Mouse (Mus musculus) embryonic facial prominence, embryonic 15.5 days (tissue): Measurements from ENCODE around the gene Atp1b2. TPM values are rescaled to one million over a fixed set of nuclear protein-coding genes. Genes with fewer than 3 reads are reported as not detected.
"Not testable (repeated sequence)": the region's sequence is repeated elsewhere in the genome, so short reads cannot be mapped to it uniquely, and the experiment has no call there.

Source experiments
- ATAC-seq: fragments of 200-750 bp; cut with Nextera tagmentation; 2 replicates; pipeline ENCODE4 v1.8.0; 2017; ENCODE audit warnings: low read depth, moderate TSS enrichment; ENCODE audit not compliant: insufficient number of reproducible peaks, low FRiP score, low TSS enrichment
- H3K27ac ChIP-seq: fragments of 300-500 bp; sonication (generic); replicated peaks from 2 replicates; pipeline ENCODE4 v1.5.1; 2015; ENCODE audit warnings: mild to moderate bottlenecking, inconsistent platforms
- H3K27me3 ChIP-seq: fragments of 300-500 bp; sonication (generic); 2 replicates; pipeline ENCODE4 v1.6.1; 2015; ENCODE audit warnings: inconsistent platforms
- H3K36me3 ChIP-seq: fragments of 300-500 bp; sonication (generic); 2 replicates; pipeline ENCODE4 v1.6.1; 2015; ENCODE audit warnings: mild to moderate bottlenecking, inconsistent platforms
- H3K4me1 ChIP-seq: fragments of 300-500 bp; sonication (generic); 2 replicates; pipeline ENCODE4 v1.6.1; 2015; ENCODE audit warnings: inconsistent platforms
- H3K4me2 ChIP-seq: fragments of 300-500 bp; sonication (generic); replicated peaks from 2 replicates; pipeline ENCODE4 v1.6.1; 2015; ENCODE audit warnings: mild to moderate bottlenecking, inconsistent platforms
- H3K4me3 ChIP-seq: fragments of 300-500 bp; sonication (generic); replicated peaks from 2 replicates; pipeline ENCODE4 v1.5.1; 2015; ENCODE audit warnings: mild to moderate bottlenecking, inconsistent platforms
- H3K9ac ChIP-seq: fragments of 300-500 bp; sonication (generic); 2 replicates; pipeline ENCODE4 v1.6.1; 2015; ENCODE audit warnings: inconsistent platforms
- H3K9me3 ChIP-seq: fragments of 300-500 bp; sonication (generic); replicated peaks from 2 replicates; pipeline ENCODE4 v1.6.1; 2016; ENCODE audit warnings: inconsistent platforms
- WGBS: fragments of 180-500 bp; shearing (Covaris S2); methylation state at CpG from one replicate; pipeline ENCODE4 v1.1.7; 2015; 5-methylcytosine and 5-hydroxymethylcytosine counted together
- polyA plus RNA-seq: library from polyadenylated mRNA; unstranded; fragments of >200 nt; fragmentation: Nextera tagmentation; extraction: Ambion mirVana; gene quantifications from 2 replicates; pipeline ENCODE4 v1.2.1, GENCODE M21; 2015

Gene Atp1b2
- polyA plus RNA-seq = 12.4 and 13.4 TPM in 2 replicates

DNA sequence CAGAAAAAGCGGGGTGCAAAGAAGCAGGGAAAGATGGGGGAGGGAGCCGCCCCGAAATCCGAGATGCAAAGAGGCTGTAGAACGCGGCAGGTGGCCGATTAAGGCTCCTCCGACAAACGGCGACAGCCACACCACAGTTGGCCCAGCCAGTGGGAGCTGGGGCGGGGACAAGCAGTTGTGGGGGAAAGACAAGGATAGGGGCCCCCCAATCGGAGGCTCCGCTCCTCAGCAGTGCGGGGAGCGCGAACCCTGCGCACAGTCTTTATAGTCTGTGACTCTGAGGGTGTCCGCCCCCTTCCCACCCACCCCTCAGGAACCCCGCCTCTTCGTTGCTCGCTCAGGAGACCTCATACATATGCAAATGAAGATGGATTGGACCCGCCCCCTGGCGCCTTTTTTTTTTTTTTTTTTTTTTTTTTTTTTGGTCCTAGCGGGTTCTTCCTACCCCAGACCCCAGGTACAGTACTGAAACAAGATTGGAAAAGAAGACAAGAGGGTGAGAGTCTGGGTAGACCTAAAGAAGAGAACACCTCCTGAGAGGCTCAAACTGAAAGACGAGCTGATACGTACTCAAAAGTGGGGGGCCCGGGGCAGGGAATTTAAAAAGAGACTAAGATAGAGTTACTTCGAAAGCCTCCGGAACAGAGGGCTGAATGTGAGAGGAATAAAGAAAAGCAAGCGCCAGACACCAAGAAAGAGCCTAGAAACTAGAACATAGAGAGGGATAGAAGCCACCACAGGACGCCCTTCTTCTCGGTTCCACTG is at the start of gene Atp1b2:
Gene Atp1b2, minus strand, starts transcription at position 217 of the 765 bp plus-strand sequence.
- peak within 1 kb of the TSS; percentile 62 for H3K9ac ChIP-seq
- H3K36me3 ChIP-seq = no peaks in the 10 kb centered on the region
- H3K27me3 ChIP-seq = no peaks in the 10 kb centered on the region
- WGBS = 2% methylated on average over 28 of the region's 32 CpGs
- peak; percentile 88 for ATAC-seq
- H3K4me3 ChIP-seq = peak within 1 kb of the TSS; percentile 63
- H3K9me3 ChIP-seq = no peaks in the 10 kb centered on the region
- peaks cover 25% of the 10 kb centered on the region for H3K4me1 ChIP-seq
- peak within 1 kb of the TSS; percentile 58 for H3K27ac ChIP-seq
- peak within 1 kb of the TSS; percentile 100 for H3K4me2 ChIP-seq

DNA sequence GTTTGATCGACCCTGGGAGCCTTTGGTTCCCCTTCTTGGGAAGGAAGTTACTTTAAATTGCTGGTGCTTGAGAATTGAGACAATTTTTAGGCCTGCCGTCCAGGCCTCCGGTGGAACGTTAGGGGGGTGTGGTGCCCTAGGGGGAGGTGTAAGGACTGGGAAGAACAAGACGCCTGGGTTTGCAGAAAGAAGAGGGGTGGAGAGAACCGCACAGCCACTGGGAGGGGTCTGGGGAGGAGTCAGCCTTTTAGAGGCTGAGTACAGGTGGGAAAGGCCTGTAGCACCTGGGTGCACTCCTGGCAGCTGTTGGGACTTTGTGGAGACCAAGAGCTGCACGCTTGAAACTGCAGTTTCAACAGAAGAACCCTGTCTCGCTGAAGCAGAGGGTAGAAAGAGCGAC is 49.0 kb upstream of the Atp1b2 start:
- peak overlapping the region; percentile 80 for H3K27ac ChIP-seq
- peak overlapping the region; percentile 18; the same call in 1 of the 2 replicates for H3K4me3 ChIP-seq
- H3K9me3 ChIP-seq = no peaks in the 10 kb centered on the region
- peak overlapping the region; percentile 27 for H3K4me2 ChIP-seq
- peaks cover 29% of the 10 kb centered on the region for H3K4me1 ChIP-seq
- H3K36me3 ChIP-seq = peaks cover 63% of the 10 kb centered on the region
- no peak for ATAC-seq
- H3K27me3 ChIP-seq = no peaks in the 10 kb centered on the region
- WGBS = 23% methylated on average over 9 of the region's 9 CpGs
- no peak overlapping the region for H3K9ac ChIP-seq

DNA sequence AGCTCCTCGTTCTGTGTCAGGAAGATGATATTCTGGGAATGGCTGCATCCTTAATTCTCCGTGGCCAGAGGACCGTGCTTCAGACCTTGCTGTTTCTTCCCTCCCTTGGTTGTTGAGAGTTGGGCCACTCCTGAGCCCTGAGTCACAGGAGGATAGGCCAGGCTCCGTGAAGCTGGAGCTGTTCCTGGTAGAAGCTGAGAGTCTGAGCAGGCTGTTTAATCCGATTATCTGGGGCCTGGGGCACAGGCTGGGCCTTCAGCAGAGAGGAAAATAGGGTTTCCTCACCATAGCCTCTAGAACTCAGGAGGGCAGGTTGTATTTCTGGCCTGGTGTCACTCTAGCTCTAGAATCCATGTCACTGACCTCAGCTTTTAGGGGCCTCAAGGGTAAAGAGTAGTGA is 47.7 kb upstream of the Atp1b2 start:
- no peaks in the 10 kb centered on the region for H3K9me3 ChIP-seq
- H3K4me1 ChIP-seq = peaks cover 29% of the 10 kb centered on the region
- H3K27me3 ChIP-seq = no peaks in the 10 kb centered on the region
- no peak overlapping the region for H3K4me3 ChIP-seq
- peaks cover 66% of the 10 kb centered on the region for H3K36me3 ChIP-seq
- no peak overlapping the region for H3K9ac ChIP-seq
- no peak for ATAC-seq
- H3K4me2 ChIP-seq = no peak overlapping the region
- WGBS = 55% methylated on average over 5 of the region's 5 CpGs
- peak overlapping the region; percentile 23 for H3K27ac ChIP-seq

DNA sequence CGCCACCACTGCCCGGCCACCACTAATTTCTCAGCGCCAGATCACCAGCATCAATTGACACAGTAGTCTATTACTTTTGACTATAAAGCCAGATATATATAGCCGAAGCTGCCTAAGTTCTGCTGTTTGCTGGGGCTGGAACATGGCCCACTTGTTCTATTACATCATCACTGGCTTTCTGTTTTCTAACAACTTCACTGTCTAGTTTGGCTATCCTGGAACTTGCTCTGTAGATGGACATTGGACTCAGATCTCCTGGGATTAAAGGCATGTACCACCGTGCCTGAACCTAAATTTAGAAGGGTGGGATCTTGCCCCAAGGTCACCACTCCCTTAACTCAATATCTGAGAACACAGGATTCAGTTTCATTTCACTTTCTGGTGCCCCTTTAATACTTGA is 40.1 kb upstream of the Atp1b2 start:
- 85% methylated on average over 5 of the region's 5 CpGs for WGBS
- Histone ChIP-seq H3K27me3 (no peaks in the 10 kb centered on the region), H3K9me3 (no peaks in the 10 kb centered on the region), H3K4me3 (no peak overlapping the region), H3K36me3 (peaks cover 96% of the 10 kb centered on the region), H3K27ac (no peak overlapping the region), H3K4me2 (no peak overlapping the region), H3K9ac (no peak overlapping the region), H3K4me1 (no peaks in the 10 kb centered on the region)
- ATAC-seq = no peak

DNA sequence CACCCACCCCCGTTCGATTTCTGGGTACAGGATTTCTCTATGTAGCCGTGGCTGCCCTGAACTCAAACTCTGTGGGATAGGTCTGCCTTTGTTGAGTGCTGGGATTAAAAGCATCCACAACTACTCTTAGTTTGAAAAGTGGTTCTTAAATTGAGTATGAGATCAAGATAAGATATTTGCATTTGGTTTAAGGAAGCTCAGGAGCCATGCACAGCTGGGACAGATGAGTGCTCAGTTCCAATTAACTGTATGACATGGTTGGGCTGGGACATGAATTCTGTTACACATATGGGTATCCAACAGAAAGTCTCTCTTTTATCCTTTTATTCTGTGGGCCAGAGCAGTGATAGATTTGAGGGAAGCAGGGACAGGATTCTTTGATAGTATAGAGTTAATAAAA is 29.7 kb upstream of the Atp1b2 start:
- Histone ChIP-seq H3K4me3 (no peak overlapping the region), H3K27me3 (no peaks in the 10 kb centered on the region), H3K4me2 (no peak overlapping the region; the same call in 1 of the 2 replicates), H3K36me3 (peaks cover 16% of the 10 kb centered on the region), H3K4me1 (peaks cover 19% of the 10 kb centered on the region), H3K9me3 (no peaks in the 10 kb centered on the region), H3K27ac (no peak overlapping the region), H3K9ac (no peak overlapping the region)
- WGBS = 74% methylated on average over 3 of the region's 3 CpGs
- no peak for ATAC-seq

DNA sequence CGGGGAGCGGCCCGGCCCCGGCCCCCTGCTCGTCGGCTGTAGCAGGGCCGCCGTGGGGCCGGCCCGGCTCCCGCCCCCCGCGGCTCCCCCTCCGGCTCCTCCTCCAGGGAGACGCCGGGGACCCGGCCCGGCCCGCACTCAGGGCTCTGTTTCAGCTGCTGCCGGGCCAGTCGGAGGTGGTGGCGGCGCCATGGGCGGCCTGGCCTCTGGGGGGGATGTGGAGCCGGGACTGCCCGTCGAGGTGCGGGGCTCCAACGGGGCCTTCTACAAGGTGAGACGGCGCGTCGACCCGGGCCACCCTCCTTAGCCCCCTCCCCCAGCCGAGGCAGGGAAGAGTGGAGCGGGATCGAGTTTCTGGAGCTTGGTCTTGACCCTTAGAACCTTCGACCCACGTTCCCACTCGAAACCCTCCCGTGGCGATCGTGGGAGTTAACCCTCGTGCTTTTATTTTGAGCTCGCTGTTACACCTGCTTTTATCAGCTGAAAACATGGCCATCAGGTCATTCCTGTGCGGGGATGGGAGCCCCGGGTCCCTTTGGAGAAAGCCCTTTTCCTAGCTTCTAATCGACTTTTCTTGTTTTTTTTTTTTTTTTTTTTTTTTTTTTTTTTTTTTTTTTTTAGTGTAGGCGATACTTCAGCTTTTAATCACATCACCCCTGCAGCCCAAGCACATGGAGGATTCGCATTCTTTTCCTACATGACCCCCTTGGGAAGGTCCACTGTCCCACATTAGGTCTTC is 27.6 kb upstream of the Atp1b2 start:
- Histone ChIP-seq H3K4me2 (peak overlapping the region; percentile 60), H3K27ac (peak overlapping the region; percentile 97), H3K4me3 (peak overlapping the region; percentile 71), H3K4me1 (peaks cover 19% of the 10 kb centered on the region), H3K27me3 (no peaks in the 10 kb centered on the region), H3K9me3 (no peaks in the 10 kb centered on the region), H3K9ac (peak overlapping the region; percentile 88), H3K36me3 (peaks cover 7% of the 10 kb centered on the region; the same call in 1 of the 2 replicates)
- ATAC-seq = peak; percentile 71
- WGBS = 2% methylated on average over 42 of the region's 50 CpGs

DNA sequence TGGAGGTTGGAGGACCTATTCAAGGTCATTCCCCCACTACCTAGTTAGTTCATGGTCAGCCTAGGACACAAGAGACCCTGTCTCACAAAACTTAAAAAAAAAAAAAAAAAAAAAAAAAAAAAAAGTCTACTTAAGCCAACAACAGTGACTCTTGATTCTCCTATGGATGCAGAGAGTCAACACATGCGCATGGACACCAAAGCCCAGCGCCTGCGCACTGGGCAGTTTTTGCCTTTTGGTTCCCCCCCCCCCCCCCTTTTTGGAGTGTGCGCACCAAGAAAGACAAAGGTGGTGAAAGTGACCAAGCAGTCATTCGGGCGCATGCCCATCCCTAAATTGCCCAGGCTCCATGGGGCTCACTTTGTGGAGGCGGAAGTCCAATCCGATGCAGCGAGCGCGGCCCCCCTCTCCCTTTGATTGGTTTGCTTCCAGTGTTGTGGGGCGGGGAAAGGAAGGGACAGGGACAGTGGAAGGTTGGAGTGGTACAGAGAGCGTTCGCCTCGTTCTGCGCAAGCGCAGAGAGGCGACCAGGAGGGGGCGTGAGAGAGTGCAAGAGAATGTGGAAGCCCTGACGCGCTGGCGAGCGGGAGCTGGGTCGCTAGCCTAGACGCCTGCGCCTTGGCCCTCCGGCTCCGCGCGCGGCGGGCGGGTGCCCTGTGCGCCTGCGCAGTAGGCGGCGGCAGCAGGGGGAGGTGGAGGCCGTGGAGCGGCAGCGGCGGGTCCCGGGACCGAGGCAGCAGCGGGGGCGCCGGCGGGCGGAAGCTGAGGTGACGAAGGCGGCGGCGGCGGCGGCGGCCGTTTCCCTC is 26.7 kb upstream of the Atp1b2 start, which contains the start of gene Fxr2:
Gene Fxr2, plus strand, starts transcription at position 707 of the 806 bp plus-strand sequence.
- under 1% methylated on average over 56 of the region's 56 CpGs for WGBS

DNA sequence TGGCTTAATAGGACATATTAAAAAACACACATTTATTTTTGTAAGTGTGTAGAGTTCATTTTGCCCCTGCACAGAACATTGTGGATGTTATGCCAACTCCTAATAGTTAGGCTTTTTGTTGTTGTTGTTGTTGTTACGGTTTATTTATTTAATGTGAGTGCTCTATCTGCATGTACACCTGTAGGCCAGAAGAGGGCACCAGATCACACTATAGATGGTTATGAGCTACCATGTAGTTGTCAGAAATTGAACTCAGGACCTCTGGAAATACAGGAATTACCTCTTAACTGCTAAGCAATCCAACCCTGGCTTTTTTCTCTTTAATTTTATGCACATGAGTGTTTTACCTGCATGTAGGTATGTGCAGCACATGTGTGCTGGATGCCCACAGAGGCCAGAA is 24.1 kb upstream of the Atp1b2 start:
- H3K36me3 ChIP-seq = no peaks in the 10 kb centered on the region
- WGBS = 54% methylated on average over 1 of the region's 1 CpGs

More for the DNA sequence above, 26.7 kb upstream of the Atp1b2 start, which contains the start of gene Fxr2:
- Histone ChIP-seq H3K9me3 (no peaks in the 10 kb centered on the region), H3K27me3 (no peaks in the 10 kb centered on the region), H3K27ac (peak within 1 kb of the TSS; percentile 97), H3K36me3 (peaks cover 5% of the 10 kb centered on the region; the same call in 1 of the 2 replicates), H3K4me3 (peak within 1 kb of the TSS; percentile 71), H3K4me2 (peak within 1 kb of the TSS; percentile 60), H3K4me1 (peaks cover 19% of the 10 kb centered on the region), H3K9ac (peak within 1 kb of the TSS; percentile 88)
- ATAC-seq = peak; percentile 99

DNA sequence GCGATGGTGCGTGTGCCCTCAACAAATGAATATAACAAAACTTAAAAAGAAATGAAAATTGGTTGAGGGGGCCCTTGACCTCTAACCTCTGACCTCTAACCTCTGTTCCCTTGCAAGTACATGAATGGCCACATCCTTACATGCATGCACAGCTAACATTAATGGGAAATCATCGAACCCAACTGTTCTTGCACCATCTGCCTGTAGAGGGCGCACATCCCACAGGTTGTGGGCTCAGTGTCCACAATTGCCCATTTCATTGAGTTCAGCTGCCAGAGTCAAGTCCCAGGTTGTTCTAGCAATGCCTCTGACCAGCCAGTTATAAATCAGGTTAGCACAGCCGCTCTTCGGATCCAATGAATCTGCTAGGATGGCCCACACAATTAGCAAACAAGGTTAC is 22.5 kb upstream of the Atp1b2 start:
- Histone ChIP-seq H3K4me1 (no peaks in the 10 kb centered on the region), H3K9me3 (no peaks in the 10 kb centered on the region), H3K4me3 (no peak overlapping the region), H3K27me3 (no peaks in the 10 kb centered on the region), H3K27ac (no peak overlapping the region), H3K4me2 (no peak overlapping the region), H3K36me3 (no peaks in the 10 kb centered on the region), H3K9ac (no peak overlapping the region)
- ATAC-seq = no peak
- 32% methylated on average over 6 of the region's 6 CpGs for WGBS

More for the DNA sequence above, 24.1 kb upstream of the Atp1b2 start:
- Histone ChIP-seq H3K4me1 (peaks cover 10% of the 10 kb centered on the region), H3K27ac (no peak overlapping the region), H3K4me3 (no peak overlapping the region), H3K4me2 (no peak overlapping the region), H3K9ac (no peak overlapping the region), H3K9me3 (no peaks in the 10 kb centered on the region), H3K27me3 (no peaks in the 10 kb centered on the region)
- no peak for ATAC-seq

DNA sequence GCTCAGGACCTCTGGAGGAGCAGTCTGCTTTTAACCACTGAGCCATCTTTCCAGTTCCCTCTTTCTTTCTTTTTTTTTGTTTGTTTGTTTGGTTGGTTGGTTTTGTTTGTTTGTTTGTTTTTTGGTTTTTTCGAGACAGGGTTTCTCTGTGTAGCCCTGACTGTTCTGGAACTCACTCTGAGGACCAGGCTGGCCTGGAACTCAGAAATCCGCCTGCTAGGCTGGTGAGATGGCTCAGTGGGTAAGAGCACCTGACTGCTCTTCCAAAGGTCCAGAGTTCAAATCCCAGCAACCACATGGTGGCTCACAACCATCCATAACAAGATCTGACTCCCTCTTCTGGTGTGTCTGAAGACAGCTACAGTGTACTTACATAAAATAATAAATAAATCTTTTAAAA is 18.6 kb upstream of the Atp1b2 start:
- not testable (repeated sequence) for H3K9me3 ChIP-seq, H3K27ac ChIP-seq, H3K9ac ChIP-seq, H3K27me3 ChIP-seq, H3K36me3 ChIP-seq, H3K4me3 ChIP-seq, H3K4me1 ChIP-seq, H3K4me2 ChIP-seq, ATAC-seq
- 90% methylated on average over 2 of the region's 2 CpGs for WGBS

DNA sequence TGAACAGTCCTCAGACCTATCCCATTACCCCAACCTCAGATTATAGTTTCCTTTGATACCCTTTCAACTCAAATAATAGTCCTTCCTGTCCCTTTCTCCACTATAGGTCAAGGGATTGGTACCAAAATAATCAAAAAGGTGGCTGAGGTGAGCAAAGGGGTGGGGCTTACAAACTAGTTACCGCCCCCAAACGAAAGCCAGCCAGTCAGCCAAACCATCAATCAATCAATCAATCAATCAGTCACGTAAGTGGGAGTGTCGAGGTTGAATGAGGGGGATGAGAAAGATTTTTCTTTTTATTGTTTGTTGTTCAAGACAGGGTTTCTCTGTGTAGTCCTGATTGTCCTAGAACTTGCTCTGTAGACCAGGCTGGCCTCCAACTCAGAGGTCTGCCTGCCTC is 17.3 kb upstream of the Atp1b2 start:
- Histone ChIP-seq H3K9ac (no peak overlapping the region), H3K27ac (no peak overlapping the region), H3K27me3 (no peaks in the 10 kb centered on the region), H3K9me3 (no peaks in the 10 kb centered on the region), H3K4me1 (peaks cover 8% of the 10 kb centered on the region), H3K4me2 (peak overlapping the region; percentile 79), H3K4me3 (peak overlapping the region; percentile 60), H3K36me3 (no peaks in the 10 kb centered on the region)
- ATAC-seq = no peak
- WGBS = 77% methylated on average over 4 of the region's 4 CpGs
